Mouse (Mus musculus): Measurements from ENCODE around the gene Macf1. TPM values are rescaled to one million over a fixed set of nuclear protein-coding genes. Genes with fewer than 3 reads are reported as not detected.
"Not testable (repeated sequence)": the region's sequence is repeated elsewhere in the genome, so short reads cannot be mapped to it uniquely, and the experiment has no call there.

The Macf1 gene
- polyA plus RNA-seq, 1 experiment = 142 TPM

GRCm38 (mm10) chr4:123654566-123654965, 29.6 kb downstream of the Macf1 start:
- no peaks in the 10 kb centered on the region for H3K27me3 ChIP-seq (ENCODE audit: control insufficient read depth, insufficient read depth, low read length)
- 92% methylated on average over 4 of the region's 4 CpGs for WGBS

GRCm38 (mm10) chr4:123653446-123653845, 30.7 kb downstream of the Macf1 start:
- 92% methylated on average over 5 of the region's 5 CpGs for WGBS
- H3K4me3 ChIP-seq (ENCODE audit: extremely low read depth, insufficient read depth, insufficient read length); H3K27ac ChIP-seq (ENCODE audit: insufficient read depth, low read length); DNase-seq (ENCODE audit: low read depth in 1 of 2, low spot score in 2 of 2); H3K36me3 ChIP-seq (ENCODE audit: control insufficient read depth, insufficient read depth, low read length); H3K27me3 ChIP-seq (ENCODE audit: control insufficient read depth, insufficient read depth, low read length); H3K4me1 ChIP-seq (ENCODE audit: control insufficient read depth, insufficient read depth, insufficient read length): not testable (repeated sequence)

More at GRCm38 (mm10) chr4:123654566-123654965, 29.6 kb downstream of the Macf1 start:
- no peak overlapping the region for H3K4me3 ChIP-seq (ENCODE audit: extremely low read depth, insufficient read depth, insufficient read length)
- TF ChIP-seq POLR2A (IDR thresholded peaks at IDR 0.05; ENCODE audit: low read depth, low read length) = no peak
- TF ChIP-seq CTCF (IDR thresholded peaks at IDR 0.05; ENCODE audit: extremely low read depth, insufficient read depth, insufficient read length, insufficient replicate concordance) = no peak
- no peak for DNase-seq (ENCODE audit: low read depth in 1 of 2, low spot score in 2 of 2)
- H3K4me1 ChIP-seq (ENCODE audit: control insufficient read depth, insufficient read depth, insufficient read length) = no peaks in the 10 kb centered on the region
- no peak overlapping the region for H3K27ac ChIP-seq (ENCODE audit: insufficient read depth, low read length)
- H3K36me3 ChIP-seq (ENCODE audit: control insufficient read depth, insufficient read depth, low read length) = no peaks in the 10 kb centered on the region

- H3K4me1 ChIP-seq (ENCODE audit: control insufficient read depth, insufficient read depth, insufficient read length) = no peaks in the 10 kb centered on the region
- no peak for DNase-seq (ENCODE audit: low read depth in 1 of 2, low spot score in 2 of 2)
- no peak overlapping the region for H3K27ac ChIP-seq (ENCODE audit: insufficient read depth, low read length)
- no peak for TF ChIP-seq POLR2A (IDR thresholded peaks at IDR 0.05; ENCODE audit: low read depth, low read length)
- TF ChIP-seq CTCF (IDR thresholded peaks at IDR 0.05; ENCODE audit: extremely low read depth, insufficient read depth, insufficient read length, insufficient replicate concordance) = no peak
- 88% methylated on average over 3 of the region's 3 CpGs for WGBS
- no peaks in the 10 kb centered on the region for H3K36me3 ChIP-seq (ENCODE audit: control insufficient read depth, insufficient read depth, low read length)
- no peaks in the 10 kb centered on the region for H3K27me3 ChIP-seq (ENCODE audit: control insufficient read depth, insufficient read depth, low read length)
- no peak overlapping the region for H3K4me3 ChIP-seq (ENCODE audit: extremely low read depth, insufficient read depth, insufficient read length)
Observed at GRCm38 (mm10) chr4:123652130-123652529, 32.0 kb downstream of the Macf1 start.

GRCm38 (mm10) chr4:123649131-123649530, 35.0 kb downstream of the Macf1 start:
- H3K36me3 ChIP-seq (ENCODE audit: control insufficient read depth, insufficient read depth, low read length) = no peaks in the 10 kb centered on the region
- DNase-seq (ENCODE audit: low read depth in 1 of 2, low spot score in 2 of 2) = no peak
- TF ChIP-seq CTCF (IDR thresholded peaks at IDR 0.05; ENCODE audit: extremely low read depth, insufficient read depth, insufficient read length, insufficient replicate concordance) (no peak), POLR2A (IDR thresholded peaks at IDR 0.05; ENCODE audit: low read depth, low read length) (no peak)
- H3K27ac ChIP-seq (ENCODE audit: insufficient read depth, low read length) = no peak overlapping the region
- 88% methylated on average over 6 of the region's 6 CpGs for WGBS
- no peaks in the 10 kb centered on the region for H3K4me1 ChIP-seq (ENCODE audit: control insufficient read depth, insufficient read depth, insufficient read length)
- H3K27me3 ChIP-seq (ENCODE audit: control insufficient read depth, insufficient read depth, low read length) = no peaks in the 10 kb centered on the region
- H3K4me3 ChIP-seq (ENCODE audit: extremely low read depth, insufficient read depth, insufficient read length) = no peak overlapping the region

GRCm38 (mm10) chr4:123647668-123648067, 36.5 kb downstream of the Macf1 start:
- WGBS = 96% methylated on average over 4 of the region's 4 CpGs
- Histone ChIP-seq H3K4me1 (ENCODE audit: control insufficient read depth, insufficient read depth, insufficient read length) (no peaks in the 10 kb centered on the region), H3K27me3 (ENCODE audit: control insufficient read depth, insufficient read depth, low read length) (no peaks in the 10 kb centered on the region), H3K27ac (ENCODE audit: insufficient read depth, low read length) (no peak overlapping the region), H3K36me3 (ENCODE audit: control insufficient read depth, insufficient read depth, low read length) (no peaks in the 10 kb centered on the region), H3K4me3 (ENCODE audit: extremely low read depth, insufficient read depth, insufficient read length) (no peak overlapping the region)
- TF ChIP-seq CTCF (IDR thresholded peaks at IDR 0.05; ENCODE audit: extremely low read depth, insufficient read depth, insufficient read length, insufficient replicate concordance) (no peak), POLR2A (IDR thresholded peaks at IDR 0.05; ENCODE audit: low read depth, low read length) (no peak)
- DNase-seq (ENCODE audit: low read depth in 1 of 2, low spot score in 2 of 2) = no peak

GRCm38 (mm10) chr4:123647109-123647508, 37.1 kb downstream of the Macf1 start:
- H3K4me1 ChIP-seq (ENCODE audit: control insufficient read depth, insufficient read depth, insufficient read length) = no peaks in the 10 kb centered on the region
- no peak for DNase-seq (ENCODE audit: low read depth in 1 of 2, low spot score in 2 of 2)
- WGBS = 67% methylated on average over 2 of the region's 2 CpGs
- H3K36me3 ChIP-seq (ENCODE audit: control insufficient read depth, insufficient read depth, low read length) = no peaks in the 10 kb centered on the region
- H3K27me3 ChIP-seq (ENCODE audit: control insufficient read depth, insufficient read depth, low read length) = no peaks in the 10 kb centered on the region
- TF ChIP-seq POLR2A (IDR thresholded peaks at IDR 0.05; ENCODE audit: low read depth, low read length) = no peak
- TF ChIP-seq CTCF (IDR thresholded peaks at IDR 0.05; ENCODE audit: extremely low read depth, insufficient read depth, insufficient read length, insufficient replicate concordance) = no peak
- no peak overlapping the region for H3K27ac ChIP-seq (ENCODE audit: insufficient read depth, low read length)
- H3K4me3 ChIP-seq (ENCODE audit: extremely low read depth, insufficient read depth, insufficient read length) = no peak overlapping the region

- H3K4me3 ChIP-seq (ENCODE audit: extremely low read depth, insufficient read depth, insufficient read length) = no peak overlapping the region
- TF ChIP-seq CTCF (IDR thresholded peaks at IDR 0.05; ENCODE audit: extremely low read depth, insufficient read depth, insufficient read length, insufficient replicate concordance) (no peak), POLR2A (IDR thresholded peaks at IDR 0.05; ENCODE audit: low read depth, low read length) (no peak)
- no peaks in the 10 kb centered on the region for H3K4me1 ChIP-seq (ENCODE audit: control insufficient read depth, insufficient read depth, insufficient read length)
- 91% methylated on average over 3 of the region's 3 CpGs for WGBS
- no peaks in the 10 kb centered on the region for H3K27me3 ChIP-seq (ENCODE audit: control insufficient read depth, insufficient read depth, low read length)
- H3K36me3 ChIP-seq (ENCODE audit: control insufficient read depth, insufficient read depth, low read length) = no peaks in the 10 kb centered on the region
- no peak for DNase-seq (ENCODE audit: low read depth in 1 of 2, low spot score in 2 of 2)
- H3K27ac ChIP-seq (ENCODE audit: insufficient read depth, low read length) = no peak overlapping the region
Observed at GRCm38 (mm10) chr4:123645246-123645845, 38.8 kb downstream of the Macf1 start.
